Comparison of ENCODE assay signal across 18 mouse cellular contexts in genomic region chr17:85631106-85631505, GRCm38 (mm10). TPM values are rescaled to one million over a fixed set of nuclear protein-coding genes. Genes with fewer than 3 reads are reported as not detected.
A peak's percentile ranks its signal among the peaks of the same experiment; 100 is the strongest.
DNase-seq lines count a peak whose midpoint lies in the region; ATAC-seq and TF ChIP-seq lines count a peak whose summit lies in the region.
"Had no signal": no experiment of that assay in that cellular context is flagged by ENCODE, and none has a peak within 500 bp of the region (broad histone marks: within the 10 kb centered on the region; RNA-seq: fewer than 3 reads in every experiment).

No protein-coding gene starts in this region.

- DNase-seq in kidney, adult 2 months: no peak
- peak; percentile 53 for DNase-seq in midbrain, embryonic 11.5 days (ENCODE audit: low spot score, missing footprints)
- DNase-seq in midbrain, embryonic 10.5 days (ENCODE audit: low spot score): no peak
- peak; percentile 42 for DNase-seq in R1 (ENCODE audit: low read depth, low spot score)
- no peak for DNase-seq in stomach, postnatal 0 days (ENCODE audit: low spot score)
- no peak for DNase-seq in gastrocnemius, postnatal 25 days
- DNase-seq: adrenal gland, adult 8-10 months; gastrocnemius, postnatal 36 days; kidney, postnatal 4 days; liver, embryonic 13.5 days; right cerebral cortex, postnatal 25 days; thymus, postnatal 25 days had no signal

- H3K9me3 ChIP-seq in kidney, embryonic 14.5 days (ENCODE audit: control insufficient read depth, low read length): no peaks in the 10 kb centered on the region
- H3K9me3 ChIP-seq in midbrain, embryonic 11.5 days (ENCODE audit: control insufficient read depth, low read length): no peaks in the 10 kb centered on the region
- no peaks in the 10 kb centered on the region for H3K9me3 ChIP-seq in midbrain, embryonic 10.5 days (replicated peaks)
- H3K9me3 ChIP-seq in stomach, postnatal 0 days (ENCODE audit: control insufficient read depth, low read length): no peaks in the 10 kb centered on the region
- H3K9me3 ChIP-seq: embryonic facial prominence, embryonic 15.5 days; liver, embryonic 13.5 days had no signal

- 61% methylated on average over 4 of the region's 5 CpGs for WGBS in kidney, adult 2 months
- 59% methylated on average over 5 of the region's 5 CpGs for WGBS in kidney, embryonic 14.5 days
- 72% methylated on average over 5 of the region's 5 CpGs for WGBS in midbrain, embryonic 11.5 days
- WGBS in midbrain, embryonic 10.5 days: 78% methylated on average over 4 of the region's 5 CpGs
- WGBS in stomach, postnatal 0 days: 55% methylated on average over 5 of the region's 5 CpGs

- no peak for TF ChIP-seq POLR2A in kidney, adult 2 months (IDR thresholded peaks at IDR 0.05; ENCODE audit: low read depth, low read length)

- H3K27ac ChIP-seq in kidney, adult 2 months (ENCODE audit: insufficient read depth, low read depth, low read length): no peak overlapping the region
- no peak overlapping the region for H3K27ac ChIP-seq in kidney, embryonic 14.5 days (ENCODE audit: low read depth, low read length)
- H3K27ac ChIP-seq in midbrain, embryonic 11.5 days (ENCODE audit: low read depth, low read length): no peak overlapping the region
- no peak overlapping the region for H3K27ac ChIP-seq in midbrain, embryonic 10.5 days (replicated peaks)
- H3K27ac ChIP-seq in stomach, postnatal 0 days (replicated peaks): no peak overlapping the region
- H3K27ac ChIP-seq: embryonic facial prominence, embryonic 15.5 days; liver, embryonic 13.5 days had no signal

- H3K4me3 ChIP-seq in kidney, adult 2 months (ENCODE audit: insufficient read depth, low read depth, low read length): no peak overlapping the region
- H3K4me3 ChIP-seq in kidney, embryonic 14.5 days (ENCODE audit: low read length): no peak overlapping the region
- no peak overlapping the region for H3K4me3 ChIP-seq in midbrain, embryonic 11.5 days (ENCODE audit: low read depth, low read length)
- no peak overlapping the region for H3K4me3 ChIP-seq in midbrain, embryonic 10.5 days
- H3K4me3 ChIP-seq in stomach, postnatal 0 days (ENCODE audit: low read depth, low read length): no peak overlapping the region
- H3K4me3 ChIP-seq: embryonic facial prominence, embryonic 15.5 days; liver, embryonic 13.5 days had no signal

- H3K27me3 ChIP-seq in kidney, adult 2 months (replicated peaks; ENCODE audit: control insufficient read depth, insufficient read depth, low read length): no peaks in the 10 kb centered on the region; the same call in 1 of the 2 replicates
- H3K27me3 ChIP-seq in kidney, embryonic 14.5 days (ENCODE audit: control insufficient read depth, insufficient read depth, low read length): peaks cover 67% of the 10 kb centered on the region
- peaks cover 60% of the 10 kb centered on the region for H3K27me3 ChIP-seq in midbrain, embryonic 11.5 days (ENCODE audit: control insufficient read depth, insufficient read depth, low read length)
- peaks cover 86% of the 10 kb centered on the region for H3K27me3 ChIP-seq in midbrain, embryonic 10.5 days (ENCODE audit: low read depth, poor library complexity, severe bottlenecking)
- peaks cover 12% of the 10 kb centered on the region; the same call in 1 of the 2 replicates for H3K27me3 ChIP-seq in stomach, postnatal 0 days (ENCODE audit: control insufficient read depth, insufficient read depth, low read length)

- no peak for TF ChIP-seq EP300 in stomach, postnatal 0 days (optimal IDR thresholded peaks at IDR 0.05)

- no peaks in the 10 kb centered on the region for H3K36me3 ChIP-seq in kidney, adult 2 months (ENCODE audit: control insufficient read depth, insufficient read depth, low read length)
- H3K36me3 ChIP-seq in kidney, embryonic 14.5 days (ENCODE audit: control insufficient read depth, insufficient read depth, low read length): no peaks in the 10 kb centered on the region
- H3K36me3 ChIP-seq in midbrain, embryonic 11.5 days (ENCODE audit: control insufficient read depth, insufficient read depth, low read length): no peaks in the 10 kb centered on the region
- no peaks in the 10 kb centered on the region for H3K36me3 ChIP-seq in midbrain, embryonic 10.5 days
- no peaks in the 10 kb centered on the region for H3K36me3 ChIP-seq in stomach, postnatal 0 days (ENCODE audit: control insufficient read depth, insufficient read depth, low read length)
- H3K36me3 ChIP-seq: embryonic facial prominence, embryonic 15.5 days; liver, embryonic 13.5 days had no signal

- ATAC-seq in kidney, embryonic 14.5 days (ENCODE audit: low FRiP score, low TSS enrichment): no peak
- ATAC-seq in midbrain, embryonic 11.5 days (ENCODE audit: low FRiP score): no peak
- no peak for ATAC-seq in stomach, postnatal 0 days (ENCODE audit: low FRiP score, low TSS enrichment)
- ATAC-seq: forebrain, embryonic 16.5 days; hindbrain, embryonic 16.5 days had no signal

- no peak overlapping the region for H3K9ac ChIP-seq in kidney, embryonic 14.5 days (ENCODE audit: low read depth, low read length)
- H3K9ac ChIP-seq in midbrain, embryonic 11.5 days (ENCODE audit: low read length): no peak overlapping the region
- no peak overlapping the region for H3K9ac ChIP-seq in stomach, postnatal 0 days (ENCODE audit: low read length)
- H3K9ac ChIP-seq: embryonic facial prominence, embryonic 15.5 days; liver, embryonic 13.5 days had no signal

- TF ChIP-seq CTCF in kidney, adult 2 months (conservative IDR thresholded peaks at IDR 0.05; ENCODE audit: insufficient read depth, insufficient read length, low read depth, low read length): 0 out of 2 replicates have a peak, but pooled peaks have one; percentile 13
- TF ChIP-seq CTCF in stomach, postnatal 0 days (IDR thresholded peaks at IDR 0.05; ENCODE audit: low read depth): peak; percentile 57

- H3K4me2 ChIP-seq in kidney, embryonic 14.5 days (replicated peaks; ENCODE audit: low read depth, low read length): no peak overlapping the region
- H3K4me2 ChIP-seq in midbrain, embryonic 11.5 days: no peak overlapping the region
- H3K4me2 ChIP-seq in stomach, postnatal 0 days (replicated peaks; ENCODE audit: low read depth): no peak overlapping the region
- H3K4me2 ChIP-seq: liver, embryonic 13.5 days had no signal

- H3K4me1 ChIP-seq in kidney, adult 2 months (ENCODE audit: control insufficient read depth, insufficient read depth, low read length): no peaks in the 10 kb centered on the region
- no peaks in the 10 kb centered on the region for H3K4me1 ChIP-seq in kidney, embryonic 14.5 days (ENCODE audit: control insufficient read depth, insufficient read depth, low read length)
- no peaks in the 10 kb centered on the region; the same call in 1 of the 2 replicates for H3K4me1 ChIP-seq in midbrain, embryonic 11.5 days (ENCODE audit: control insufficient read depth, insufficient read depth, low read length)
- peaks cover 31% of the 10 kb centered on the region for H3K4me1 ChIP-seq in midbrain, embryonic 10.5 days
- H3K4me1 ChIP-seq in stomach, postnatal 0 days (replicated peaks; ENCODE audit: control insufficient read depth, insufficient read depth): no peaks in the 10 kb centered on the region
- H3K4me1 ChIP-seq: embryonic facial prominence, embryonic 15.5 days; liver, embryonic 13.5 days had no signal

RNA-seq across cellular contexts. Expression of gene Six3, which starts 17.7 kb away (rescaled TPM):
- not detected in 2 replicates for polyA plus RNA-seq in kidney, adult 2 months (2012; rRNA removed)
- not detected in 2 replicates for polyA plus RNA-seq in kidney, embryonic 14.5 days (2014; fragmentation: Nextera tagmentation; extraction: Ambion mirVana)
- 6.7 and 10.7 TPM in 2 replicates for polyA plus RNA-seq in midbrain, embryonic 11.5 days (2014; fragmentation: Nextera tagmentation; extraction: Ambion mirVana)
- 4.0 and 7.9 TPM in 2 replicates for polyA plus RNA-seq in midbrain, embryonic 10.5 days (2016; fragmentation: Nextera tagmentation; extraction: Ambion mirVana)
- polyA plus RNA-seq in stomach, postnatal 0 days (2015; fragmentation: Nextera tagmentation; extraction: Ambion mirVana): not detected in 2 replicates
- total RNA-seq in gastrocnemius, postnatal 25 days (2021): not detected
- total RNA-seq: adrenal gland, adult 8-10 months; common myeloid progenitor, adult 5-6 weeks; gastrocnemius, postnatal 36 days had no signal
- polyA plus RNA-seq: heart, postnatal 0 days; liver, embryonic 13.5 days had no signal

RNA-seq across cellular contexts. Expression of gene Six2, which starts 57.0 kb away (rescaled TPM):
- 0.11 TPM in 1 of 2 replicates, not detected in the other for polyA plus RNA-seq in kidney, adult 2 months (2012; rRNA removed)
- 21.2 and 24.5 TPM in 2 replicates for polyA plus RNA-seq in kidney, embryonic 14.5 days (2014; fragmentation: Nextera tagmentation; extraction: Ambion mirVana)
- polyA plus RNA-seq in midbrain, embryonic 11.5 days (2014; fragmentation: Nextera tagmentation; extraction: Ambion mirVana): 5.6 and 6.7 TPM in 2 replicates
- polyA plus RNA-seq in midbrain, embryonic 10.5 days (2016; fragmentation: Nextera tagmentation; extraction: Ambion mirVana): 1.6 and 3.0 TPM in 2 replicates
- 2.6 and 4.0 TPM in 2 replicates for polyA plus RNA-seq in stomach, postnatal 0 days (2015; fragmentation: Nextera tagmentation; extraction: Ambion mirVana)
- total RNA-seq in gastrocnemius, postnatal 25 days (2021): 10 to 100 TPM in 1 of 2 experiments, 1 to 10 TPM in 1; 3.1 to 13.8 TPM
- total RNA-seq: common myeloid progenitor, adult 5-6 weeks had no signal
- polyA plus RNA-seq: liver, embryonic 13.5 days had no signal

Comparison
In these comparisons a context has a peak if more than half of its experiments do, and no peak if none do; other contexts are left out.
1. DNase-seq: peak in midbrain, embryonic 11.5 days (single experiment) and R1 (single experiment); none in kidney, adult 2 months (single experiment), midbrain, embryonic 10.5 days (single experiment), stomach, postnatal 0 days (single experiment) and gastrocnemius, postnatal 25 days (single experiment).